Mouse (Mus musculus) stomach, embryonic 14.5 days (tissue): ENCODE data around the gene 5730522E02Rik. TPM values are rescaled to one million over a fixed set of nuclear protein-coding genes. Genes with fewer than 3 reads are reported as not detected.
A peak's percentile ranks its signal among the peaks of the same experiment; 100 is the strongest.

Experiments
- ATAC-seq: fragments of 200-750 bp; cut with Nextera tagmentation; 2 replicates; pipeline ENCODE4 v1.8.0; 2017; ENCODE audit warnings: low read depth, moderate TSS enrichment; ENCODE audit not compliant: insufficient number of reproducible peaks, insufficient read depth, low FRiP score
- H3K27ac ChIP-seq: fragments of 300-500 bp; sonication (generic); 2 replicates; pipeline ENCODE4 v1.5.1; 2014; ENCODE audit warnings: mild to moderate bottlenecking, low read length, moderate library complexity, mixed read lengths
- H3K27me3 ChIP-seq: fragments of 300-500 bp; sonication (generic); 2 replicates; pipeline ENCODE4 v1.6.1; 2014; ENCODE audit warnings: low read length, control low read depth, mixed read lengths; ENCODE audit not compliant: control insufficient read depth, insufficient read depth
- H3K36me3 ChIP-seq: fragments of 300-500 bp; sonication (generic); 2 replicates; pipeline ENCODE4 v1.6.1; 2014; ENCODE audit warnings: mild to moderate bottlenecking, control low read depth, low read length, moderate library complexity, mixed read lengths; ENCODE audit not compliant: control insufficient read depth, insufficient read depth
- H3K4me1 ChIP-seq: fragments of 300-500 bp; sonication (generic); 2 replicates; pipeline ENCODE4 v1.6.1; 2014; ENCODE audit warnings: low read length, control low read depth, mixed read lengths; ENCODE audit not compliant: control insufficient read depth, insufficient read depth
- H3K4me2 ChIP-seq: fragments of 300-500 bp; sonication (generic); replicated peaks from 2 replicates; pipeline ENCODE4 v1.6.1; 2014; ENCODE audit warnings: low read depth, low read length, control low read depth
- H3K4me3 ChIP-seq: fragments of 300-500 bp; sonication (generic); 2 replicates; pipeline ENCODE4 v1.5.1; 2014; ENCODE audit warnings: low read depth, low read length, control low read depth
- H3K9ac ChIP-seq: fragments of 300-500 bp; sonication (generic); replicated peaks from 2 replicates; pipeline ENCODE4 v1.6.1; 2014; ENCODE audit warnings: low read depth, mild to moderate bottlenecking, control low read depth, low read length, moderate library complexity, mixed read lengths
- H3K9me3 ChIP-seq: fragments of 300-500 bp; sonication (generic); 2 replicates; pipeline ENCODE4 v1.6.1; 2016; ENCODE audit warnings: low read depth, low read length, control low read depth; ENCODE audit not compliant: control insufficient read depth
- whole genome bisulfite sequencing: fragments of 180-500 bp; shearing (Covaris S2); extraction: QIAGEN DNeasy Blood & Tissue Kit; methylation state at CpG from one replicate; pipeline ENCODE4 v1.1.7; 2014; 5-methylcytosine and 5-hydroxymethylcytosine counted together
- polyA plus RNA-seq: library from polyadenylated mRNA; unstranded; fragments of >200 nt; fragmentation: Nextera tagmentation; extraction: Ambion mirVana; gene quantifications from 2 replicates; pipeline ENCODE4 v1.2.1, GENCODE M21; 2014

5730522E02Rik gene
- polyA plus RNA-seq, 1 experiment from 2014 or later: 6.5 TPM

DNA sequence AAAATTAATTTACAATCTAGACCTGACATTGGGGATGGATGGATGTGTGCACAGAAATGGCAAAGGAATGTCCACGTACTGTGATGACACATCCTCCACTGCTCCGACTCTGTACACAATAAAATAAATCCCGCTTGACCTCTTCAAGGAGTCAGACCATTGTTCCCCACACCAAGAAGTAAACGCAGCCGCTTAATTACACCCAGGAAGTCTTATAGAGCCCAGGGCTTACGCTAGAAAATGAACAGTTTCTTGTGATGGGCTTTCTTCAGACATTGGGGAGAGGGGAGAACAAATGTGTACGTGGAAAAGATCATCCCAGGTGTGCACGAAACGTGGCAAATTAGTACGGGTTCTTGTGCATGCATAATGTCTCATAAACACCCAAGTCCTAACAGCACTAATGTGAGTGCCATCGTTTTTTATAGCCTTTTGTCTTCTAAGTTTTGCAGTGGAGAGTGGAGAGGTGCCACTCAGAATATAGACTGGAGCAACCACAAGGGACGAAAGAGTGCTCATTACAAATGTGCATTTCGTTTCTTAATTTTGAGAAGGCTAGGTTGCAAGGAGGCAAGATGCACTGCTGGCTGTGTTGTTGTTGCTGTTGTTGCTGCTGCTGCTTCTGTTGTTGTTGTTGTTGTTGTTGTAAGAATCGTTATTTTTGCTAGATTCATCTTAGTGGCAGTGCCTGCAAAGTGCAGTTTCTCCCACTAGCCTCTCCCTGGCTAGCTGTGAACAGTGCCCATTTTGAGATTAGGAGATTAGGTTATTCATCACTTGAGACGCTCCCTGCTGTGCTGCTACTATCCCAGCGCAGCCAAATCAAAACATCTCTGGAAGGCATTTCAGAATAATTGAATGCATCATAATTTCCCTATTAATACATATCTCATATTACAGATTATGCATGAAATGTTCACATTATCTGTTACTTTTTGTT, 353.7 kb downstream of the 5730522E02Rik start:
- 0 out of 2 replicates have a peak, but pooled peaks cover 4% of the 10 kb centered on the region for H3K4me1 ChIP-seq
- H3K27ac ChIP-seq: no peak overlapping the region
- H3K27me3 ChIP-seq: no peaks in the 10 kb centered on the region
- 51% methylated on average over 16 of the region's 16 CpGs for WGBS
- no peak overlapping the region for H3K9ac ChIP-seq
- H3K4me2 ChIP-seq: no peak overlapping the region
- no peaks in the 10 kb centered on the region for H3K9me3 ChIP-seq
- ATAC-seq: no peak
- no peaks in the 10 kb centered on the region for H3K36me3 ChIP-seq
- no peak overlapping the region for H3K4me3 ChIP-seq

DNA sequence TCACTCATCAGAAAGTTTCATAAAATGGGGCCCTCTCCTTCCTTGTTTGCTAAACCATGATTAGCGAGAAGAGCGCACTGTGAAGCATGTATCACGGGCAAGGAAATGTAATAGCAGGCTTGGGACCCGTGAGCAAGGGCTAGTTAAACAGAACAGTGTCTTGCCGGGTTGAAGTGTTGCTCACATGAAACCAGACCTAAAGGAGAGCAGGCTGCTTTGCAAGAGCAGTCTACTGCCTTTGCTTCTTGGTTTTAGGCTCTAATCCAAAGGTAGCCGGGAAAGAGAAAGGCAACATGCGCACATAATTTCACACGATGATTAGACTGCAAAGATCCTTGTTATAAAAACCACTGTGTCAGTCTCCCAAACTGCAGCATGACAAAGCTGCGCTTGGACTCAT, 354.8 kb downstream of the 5730522E02Rik start:
- Histone ChIP-seq H3K9me3 (no peaks in the 10 kb centered on the region), H3K27ac (no peak overlapping the region), H3K36me3 (no peaks in the 10 kb centered on the region), H3K27me3 (no peaks in the 10 kb centered on the region), H3K4me1 (0 out of 2 replicates have a peak, but pooled peaks cover 4% of the 10 kb centered on the region), H3K9ac (no peak overlapping the region), H3K4me3 (no peak overlapping the region), H3K4me2 (peak overlapping the region; percentile 29; the same call in 1 of the 2 replicates)
- WGBS: 40% methylated on average over 9 of the region's 9 CpGs
- no peak for ATAC-seq

- H3K27me3 ChIP-seq: no peaks in the 10 kb centered on the region
- H3K9me3 ChIP-seq: no peaks in the 10 kb centered on the region
- no peak overlapping the region for H3K9ac ChIP-seq
- H3K36me3 ChIP-seq: no peaks in the 10 kb centered on the region
- H3K4me1 ChIP-seq: 0 out of 2 replicates have a peak, but pooled peaks cover 4% of the 10 kb centered on the region
- no peak overlapping the region for H3K4me2 ChIP-seq
- H3K4me3 ChIP-seq: no peak overlapping the region
- WGBS: 76% methylated on average over 10 of the region's 10 CpGs
- H3K27ac ChIP-seq: no peak overlapping the region
- ATAC-seq: no peak
Measured at GRCm38 (mm10) chr11:25854216-25854615, 356.3 kb downstream of the 5730522E02Rik start.

- Histone ChIP-seq H3K4me3 (no peak overlapping the region), H3K36me3 (no peaks in the 10 kb centered on the region), H3K9me3 (no peaks in the 10 kb centered on the region), H3K4me2 (no peak overlapping the region), H3K4me1 (0 out of 2 replicates have a peak, but pooled peaks cover 4% of the 10 kb centered on the region), H3K27ac (no peak overlapping the region), H3K9ac (no peak overlapping the region), H3K27me3 (no peaks in the 10 kb centered on the region)
- no peak for ATAC-seq
- 62% methylated on average over 5 of the region's 5 CpGs for WGBS
Measured at GRCm38 (mm10) chr11:25853032-25853431, 357.5 kb downstream of the 5730522E02Rik start.

- Histone ChIP-seq H3K27ac (no peak overlapping the region), H3K4me1 (no peaks in the 10 kb centered on the region), H3K4me3 (no peak overlapping the region), H3K9me3 (no peaks in the 10 kb centered on the region), H3K36me3 (no peaks in the 10 kb centered on the region), H3K9ac (no peak overlapping the region), H3K4me2 (no peak overlapping the region), H3K27me3 (no peaks in the 10 kb centered on the region)
- 64% methylated on average over 14 of the region's 14 CpGs for WGBS
- ATAC-seq: no peak
Measured at GRCm38 (mm10) chr11:25848824-25849644, 361.5 kb downstream of the 5730522E02Rik start.

- H3K27ac ChIP-seq: no peak overlapping the region
- H3K9me3 ChIP-seq: no peaks in the 10 kb centered on the region
- H3K9ac ChIP-seq: no peak overlapping the region
- no peaks in the 10 kb centered on the region for H3K4me1 ChIP-seq
- H3K4me2 ChIP-seq: no peak overlapping the region
- 89% methylated on average over 1 of the region's 1 CpGs for WGBS
- no peaks in the 10 kb centered on the region for H3K36me3 ChIP-seq
- no peak for ATAC-seq
- no peaks in the 10 kb centered on the region for H3K27me3 ChIP-seq
- H3K4me3 ChIP-seq: no peak overlapping the region
Measured at GRCm38 (mm10) chr11:25838451-25838850, 372.1 kb downstream of the 5730522E02Rik start.

DNA sequence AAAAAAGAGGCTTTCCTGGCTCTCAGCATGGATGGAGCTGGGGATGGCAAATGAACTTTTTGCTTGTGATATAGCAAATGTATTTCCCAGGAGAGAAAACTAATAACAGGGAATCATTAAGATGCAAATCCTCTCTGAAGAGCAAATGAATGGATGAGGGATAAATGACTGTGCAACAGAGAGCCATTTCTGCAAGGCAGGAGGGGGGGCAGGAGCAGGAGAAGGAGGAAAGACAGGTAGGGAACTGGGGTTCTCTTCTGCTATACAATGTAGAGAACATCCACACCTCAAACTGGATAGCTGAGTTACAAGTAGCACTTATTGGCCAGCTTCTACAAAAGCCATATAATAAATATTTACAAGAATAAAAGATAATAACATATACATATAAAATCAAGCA, 390.8 kb downstream of the 5730522E02Rik start:
- ATAC-seq: no peak
- Histone ChIP-seq H3K27ac (no peak overlapping the region), H3K4me1 (no peaks in the 10 kb centered on the region), H3K9me3 (no peaks in the 10 kb centered on the region), H3K36me3 (no peaks in the 10 kb centered on the region), H3K9ac (no peak overlapping the region), H3K27me3 (no peaks in the 10 kb centered on the region), H3K4me2 (no peak overlapping the region), H3K4me3 (no peak overlapping the region)

DNA sequence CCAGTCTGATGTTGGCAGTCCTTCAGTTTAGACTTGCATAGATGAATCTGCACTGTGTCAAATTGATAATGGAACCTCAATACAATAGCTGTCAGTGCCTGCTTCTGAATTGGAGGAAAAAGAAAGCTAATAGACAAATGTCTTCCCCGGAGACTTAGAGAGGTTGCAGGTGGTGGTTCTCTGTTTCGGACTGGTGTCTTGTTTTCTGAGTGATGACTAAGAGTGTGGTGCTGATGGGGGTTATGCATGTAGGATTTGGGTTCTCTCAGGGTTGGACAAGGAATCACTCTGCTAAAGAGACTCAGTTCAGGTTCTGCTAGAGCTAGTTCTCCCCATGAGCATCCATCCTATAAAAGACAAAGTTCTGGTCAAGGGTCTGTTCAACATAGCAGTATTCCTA, 397.1 kb downstream of the 5730522E02Rik start:
- Histone ChIP-seq H3K27ac (no peak overlapping the region), H3K9me3 (no peaks in the 10 kb centered on the region), H3K36me3 (no peaks in the 10 kb centered on the region), H3K27me3 (no peaks in the 10 kb centered on the region), H3K4me2 (no peak overlapping the region), H3K9ac (no peak overlapping the region), H3K4me3 (no peak overlapping the region), H3K4me1 (no peaks in the 10 kb centered on the region)
- no peak for ATAC-seq
- WGBS: 92% methylated on average over 2 of the region's 2 CpGs
